Mouse (Mus musculus): ENCODE measurements around the gene Klhl36.

- no peak for TF ChIP-seq CTCF (IDR thresholded peaks at IDR 0.05)
- no peak for TF ChIP-seq EP300 (IDR thresholded peaks at IDR 0.05)
Measured at GRCm38 (mm10) chr8:119862749-119863148, 683 bp downstream of the Klhl36 start.

Data from lung, postnatal 0 days (tissue).